Comparison of ENCODE assay signal across 7 mouse cellular contexts in the genomic region with DNA sequence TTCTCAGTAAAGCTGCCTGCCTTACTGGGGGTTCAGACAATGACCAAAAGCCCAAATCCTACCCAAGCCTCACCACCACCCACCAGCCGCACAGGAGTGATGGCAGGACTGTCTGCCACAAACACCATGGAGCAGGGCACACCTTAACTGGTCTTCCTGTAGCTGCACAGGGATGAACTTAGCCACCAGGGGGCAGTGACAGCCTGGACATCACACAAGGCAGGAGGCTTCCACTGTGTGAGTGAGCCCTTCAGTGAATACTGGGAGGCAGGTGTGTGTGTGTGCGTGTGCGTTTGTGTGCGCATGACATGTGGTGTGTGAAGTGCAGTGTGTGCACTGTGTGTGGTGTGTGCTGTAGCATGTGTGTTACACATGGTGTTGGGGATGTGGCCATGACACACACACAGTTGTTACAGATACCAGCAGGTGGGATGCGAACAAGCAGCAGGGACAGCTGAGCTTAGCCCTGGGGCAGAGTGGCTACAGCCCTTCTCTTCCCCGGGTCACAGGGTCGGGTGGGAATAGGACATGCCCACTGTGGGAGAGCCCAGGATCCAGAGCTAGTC. TPM values are rescaled to one million over a fixed set of nuclear protein-coding genes. Genes with fewer than 3 reads are reported as not detected.
DNase-seq lines count a peak whose midpoint lies in the region; ATAC-seq and TF ChIP-seq lines count a peak whose summit lies in the region.

No protein-coding gene starts in this region.

- WGBS in embryonic facial prominence, embryonic 12.5 days = 83% methylated on average over 7 of the region's 7 CpGs
- 82% methylated on average over 7 of the region's 7 CpGs for WGBS in limb, embryonic 13.5 days
- 85% methylated on average over 7 of the region's 7 CpGs for WGBS in midbrain, embryonic 16.5 days
- WGBS in spleen, adult 2 months = 80% methylated on average over 7 of the region's 7 CpGs

- no peak overlapping the region for H3K4me2 ChIP-seq in embryonic facial prominence, embryonic 12.5 days (replicated peaks)
- H3K4me2 ChIP-seq in limb, embryonic 13.5 days (replicated peaks) = no peak overlapping the region
- H3K4me2 ChIP-seq in midbrain, embryonic 16.5 days (ENCODE audit: low read length) = no peak overlapping the region

- no peak overlapping the region for H3K27ac ChIP-seq in embryonic facial prominence, embryonic 12.5 days
- H3K27ac ChIP-seq in limb, embryonic 13.5 days = no peak overlapping the region
- H3K27ac ChIP-seq in midbrain, embryonic 16.5 days (ENCODE audit: low read length) = peak overlapping the region; percentile 63
- H3K27ac ChIP-seq in spleen, adult 2 months (ENCODE audit: insufficient read depth, low read length) = no peak overlapping the region

- H3K27me3 ChIP-seq in embryonic facial prominence, embryonic 12.5 days = no peaks in the 10 kb centered on the region
- H3K27me3 ChIP-seq in limb, embryonic 13.5 days = no peaks in the 10 kb centered on the region
- no peaks in the 10 kb centered on the region for H3K27me3 ChIP-seq in midbrain, embryonic 16.5 days (ENCODE audit: control insufficient read depth, insufficient read depth, low read depth, low read length)
- H3K27me3 ChIP-seq in spleen, adult 2 months (ENCODE audit: control insufficient read depth, insufficient read depth, low read length) = no peaks in the 10 kb centered on the region

- H3K4me3 ChIP-seq in embryonic facial prominence, embryonic 12.5 days = no peak overlapping the region
- no peak overlapping the region for H3K4me3 ChIP-seq in limb, embryonic 13.5 days
- H3K4me3 ChIP-seq in midbrain, embryonic 16.5 days (ENCODE audit: low read depth, low read length) = no peak overlapping the region
- H3K4me3 ChIP-seq in spleen, adult 2 months (ENCODE audit: extremely low read depth, insufficient read depth, insufficient read length) = no peak overlapping the region

- H3K4me1 ChIP-seq in embryonic facial prominence, embryonic 12.5 days = no peaks in the 10 kb centered on the region
- H3K4me1 ChIP-seq in limb, embryonic 13.5 days = no peaks in the 10 kb centered on the region
- H3K4me1 ChIP-seq in midbrain, embryonic 16.5 days (ENCODE audit: control insufficient read depth, insufficient read depth, low read length) = peaks cover 14% of the 10 kb centered on the region
- H3K4me1 ChIP-seq in spleen, adult 2 months (ENCODE audit: control insufficient read depth, insufficient read depth, insufficient read length) = no peaks in the 10 kb centered on the region

- peak; percentile 89; the same call in 1 of the 2 replicates for TF ChIP-seq CTCF in spleen, adult 2 months (IDR thresholded peaks at IDR 0.05; ENCODE audit: extremely low read depth, insufficient read depth, insufficient read length, insufficient replicate concordance)

- TF ChIP-seq POLR2A in spleen, adult 2 months (IDR thresholded peaks at IDR 0.05; ENCODE audit: low read depth, low read length) = no peak

- DNase-seq in adrenal gland, postnatal 10 days = peak; percentile 88
- peak; percentile 71 for DNase-seq in heart, adult 8-10 months (ENCODE audit: low spot score)
- DNase-seq in kidney, adult 8-10 months = peak; percentile 65 to 83
- peak; percentile 61 to 80 for DNase-seq in spleen, adult 2 months (ENCODE audit: low read depth in 1 of 2, low spot score in 2 of 2)

- H3K9me3 ChIP-seq in embryonic facial prominence, embryonic 12.5 days = no peaks in the 10 kb centered on the region
- H3K9me3 ChIP-seq in limb, embryonic 13.5 days = no peaks in the 10 kb centered on the region
- H3K9me3 ChIP-seq in midbrain, embryonic 16.5 days (replicated peaks; ENCODE audit: control insufficient read depth, low read length, poor library complexity, severe bottlenecking) = no peaks in the 10 kb centered on the region

- ATAC-seq in embryonic facial prominence, embryonic 12.5 days (ENCODE audit: insufficient number of reproducible peaks, insufficient read depth, low FRiP score, low TSS enrichment) = 0 out of 2 replicates have a peak, but pooled peaks have one; percentile 26
- peak; percentile 52 for ATAC-seq in limb, embryonic 13.5 days (ENCODE audit: low FRiP score, low read depth)
- ATAC-seq in midbrain, embryonic 16.5 days = peak; percentile 82

- H3K9ac ChIP-seq in embryonic facial prominence, embryonic 12.5 days = no peak overlapping the region
- no peak overlapping the region for H3K9ac ChIP-seq in limb, embryonic 13.5 days
- peak overlapping the region; percentile 14; the same call in 1 of the 2 replicates for H3K9ac ChIP-seq in midbrain, embryonic 16.5 days (ENCODE audit: low read depth, low read length)

- peaks cover 97% of the 10 kb centered on the region for H3K36me3 ChIP-seq in embryonic facial prominence, embryonic 12.5 days
- peaks cover 100% of the 10 kb centered on the region for H3K36me3 ChIP-seq in limb, embryonic 13.5 days
- H3K36me3 ChIP-seq in midbrain, embryonic 16.5 days (ENCODE audit: control insufficient read depth, insufficient read depth, low read length) = peaks cover 55% of the 10 kb centered on the region
- H3K36me3 ChIP-seq in spleen, adult 2 months (ENCODE audit: control insufficient read depth, insufficient read depth, low read length) = peaks cover 37% of the 10 kb centered on the region

RNA-seq across cellular contexts. Expression of a gene that starts 22.4 kb away (rescaled TPM):
- total RNA-seq in adrenal gland, postnatal 10 days (2021) = 1 to 10 TPM; 1.2 to 2.6 TPM
- 0.42 and 0.51 TPM in 2 replicates for polyA plus RNA-seq in embryonic facial prominence, embryonic 12.5 days (2016; fragmentation: Nextera tagmentation; extraction: Ambion mirVana)
- not detected for total RNA-seq in heart, adult 8-10 months (2022)
- polyA plus RNA-seq in limb, embryonic 13.5 days (2015; fragmentation: Nextera tagmentation; extraction: Ambion mirVana) = 0.29 and 0.47 TPM in 2 replicates
- polyA plus RNA-seq in midbrain, embryonic 16.5 days (2015; fragmentation: Nextera tagmentation; extraction: Ambion mirVana) = 0.57 and 0.63 TPM in 2 replicates
- polyA plus RNA-seq in spleen, adult 2 months (2012; rRNA removed) = 0.09 and 0.21 TPM in 2 replicates

RNA-seq across cellular contexts. Expression of a gene that starts 23.5 kb away (rescaled TPM):
- total RNA-seq in adrenal gland, postnatal 10 days (2021) = under 1 TPM in 1 of 2 experiments, not detected in 1; 0.12 TPM
- not detected in 2 replicates for polyA plus RNA-seq in embryonic facial prominence, embryonic 12.5 days (2016; fragmentation: Nextera tagmentation; extraction: Ambion mirVana)
- not detected for total RNA-seq in heart, adult 8-10 months (2022)
- not detected in 2 replicates for polyA plus RNA-seq in limb, embryonic 13.5 days (2015; fragmentation: Nextera tagmentation; extraction: Ambion mirVana)
- polyA plus RNA-seq in midbrain, embryonic 16.5 days (2015; fragmentation: Nextera tagmentation; extraction: Ambion mirVana) = not detected in 2 replicates
- polyA plus RNA-seq in spleen, adult 2 months (2012; rRNA removed) = not detected in 2 replicates

RNA-seq across cellular contexts. Expression of a gene that starts 37.5 kb away (rescaled TPM):
- total RNA-seq in adrenal gland, postnatal 10 days (2021) = 10 to 100 TPM; 27.9 to 33.6 TPM
- polyA plus RNA-seq in embryonic facial prominence, embryonic 12.5 days (2016; fragmentation: Nextera tagmentation; extraction: Ambion mirVana) = 95.6 and 97.2 TPM in 2 replicates
- total RNA-seq in heart, adult 8-10 months (2022) = 10 to 100 TPM; 23.3 to 26.9 (median 26.4) TPM
- 63.3 and 74.1 TPM in 2 replicates for polyA plus RNA-seq in limb, embryonic 13.5 days (2015; fragmentation: Nextera tagmentation; extraction: Ambion mirVana)
- polyA plus RNA-seq in midbrain, embryonic 16.5 days (2015; fragmentation: Nextera tagmentation; extraction: Ambion mirVana) = 91.4 and 95.3 TPM in 2 replicates
- 36.2 and 46.1 TPM in 2 replicates for polyA plus RNA-seq in spleen, adult 2 months (2012; rRNA removed)

Comparison
In these comparisons a context has a peak if more than half of its experiments do, and no peak if none do; other contexts are left out.
1. ATAC-seq: peak in every context shown above with its lines; median percentile 82 in midbrain, embryonic 16.5 days; 52 in limb, embryonic 13.5 days; 26 in embryonic facial prominence, embryonic 12.5 days.